Mouse (Mus musculus): ENCODE data around the gene Egln3.

The Egln3 gene

DNA sequence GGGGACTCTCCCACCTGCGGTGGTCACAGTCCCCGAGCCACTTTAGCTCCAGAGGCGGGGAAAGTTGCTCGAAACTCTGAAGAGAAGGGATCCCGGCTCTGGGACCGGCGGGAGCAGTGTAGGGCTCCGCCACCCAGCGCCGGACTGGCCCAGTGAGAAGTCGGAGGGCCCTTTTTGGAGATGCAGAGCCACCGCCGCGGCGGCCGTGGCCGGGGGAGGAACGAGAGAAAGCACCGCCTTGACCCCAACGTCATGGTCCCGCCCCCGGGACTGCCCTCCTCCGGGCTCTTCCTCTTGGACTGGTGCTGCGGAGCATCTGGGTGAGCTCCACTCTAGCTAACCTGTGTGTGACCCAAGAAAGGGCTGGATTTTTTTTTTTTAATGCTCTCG, at the start of gene Egln3:
TSS of gene Egln3 (minus strand) at position 205 of the 390 bp plus-strand sequence.
- DNase-seq (ENCODE audit: low read depth, low spot score) = peak; percentile 30

DNA sequence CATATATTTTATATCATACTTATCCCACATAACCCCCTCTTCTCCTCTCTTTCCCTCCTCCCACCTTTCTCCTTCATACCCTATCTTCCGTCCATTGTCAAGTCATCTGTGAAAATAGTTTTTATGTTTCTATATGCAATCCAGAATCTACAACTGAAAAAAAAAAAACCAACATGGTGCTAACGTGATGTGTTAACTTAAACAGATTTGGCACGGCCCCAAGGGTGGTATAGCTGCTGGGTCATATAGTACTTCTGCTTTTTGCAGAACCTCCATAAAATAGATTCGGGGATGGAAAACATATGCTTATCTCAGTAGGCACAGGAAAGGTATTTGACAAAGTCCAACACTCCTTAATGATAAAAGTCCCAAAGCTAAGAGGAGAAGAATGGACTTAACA, 49.8 kb upstream of the Egln3 start:
- no peak for DNase-seq (ENCODE audit: low read depth, low spot score)

DNA sequence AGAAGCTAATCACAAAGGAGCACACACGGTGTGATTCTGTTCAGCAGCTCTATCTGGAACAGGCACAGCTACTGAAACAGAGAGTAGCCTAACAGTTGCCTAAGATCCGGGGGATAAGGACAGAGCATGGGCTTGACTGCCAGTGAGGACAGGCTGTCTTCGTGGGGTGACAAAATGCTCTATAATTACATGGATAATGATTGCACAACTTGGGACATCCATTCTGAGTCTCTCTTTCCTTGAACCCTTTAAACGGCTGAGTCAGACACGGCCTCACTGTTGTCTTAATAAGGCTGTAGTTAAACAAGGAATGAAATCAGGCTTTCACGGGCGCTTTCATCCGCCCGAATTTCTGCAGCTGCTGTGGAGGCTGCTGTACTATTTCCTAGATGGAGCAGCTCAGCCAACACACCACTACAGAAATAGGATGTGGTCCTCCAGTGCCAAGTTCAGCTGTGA, 48.3 kb upstream of the Egln3 start:
- no peak for DNase-seq (ENCODE audit: low read depth, low spot score)

DNA sequence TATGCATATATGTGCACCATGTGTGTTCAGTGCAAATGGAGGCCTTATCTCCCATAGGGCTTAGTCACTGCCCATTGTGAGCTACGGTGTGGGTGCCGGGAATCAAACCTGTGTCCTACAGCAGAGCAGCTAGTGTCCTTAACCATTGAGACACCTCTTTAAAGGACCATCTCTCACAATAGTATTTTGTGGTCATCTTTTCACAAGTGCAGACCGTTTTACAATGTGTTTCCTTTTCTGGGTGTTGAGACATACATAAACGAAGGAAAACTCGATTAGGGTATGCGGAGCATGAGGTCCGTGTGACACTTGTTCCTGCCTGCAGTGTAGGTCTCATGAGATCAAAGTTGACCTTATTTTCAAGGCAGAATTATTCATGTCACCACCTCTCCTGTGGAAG, 44.2 kb upstream of the Egln3 start:
- DNase-seq (ENCODE audit: low read depth, low spot score) = no peak

DNA sequence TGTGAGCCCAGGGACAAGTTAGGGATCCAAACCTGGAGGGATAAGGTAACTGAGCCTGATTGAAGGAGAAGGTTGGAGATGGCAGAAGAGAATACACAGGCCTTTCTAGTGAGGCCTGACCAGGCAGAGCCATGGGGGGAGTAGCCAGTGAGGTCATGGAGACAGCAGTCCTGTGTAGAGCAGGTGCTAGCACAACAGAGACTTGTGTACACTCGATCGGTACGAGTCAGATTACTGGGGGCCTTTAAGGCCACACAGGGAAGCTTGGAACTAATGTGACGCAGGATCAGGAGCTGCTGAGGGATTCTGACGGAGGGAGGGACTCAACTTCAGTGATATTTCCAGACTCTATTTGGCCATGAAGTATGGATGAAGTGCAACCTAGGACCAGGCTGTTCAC, 39.5 kb upstream of the Egln3 start:
- no peak for DNase-seq (ENCODE audit: low read depth, low spot score)

DNA sequence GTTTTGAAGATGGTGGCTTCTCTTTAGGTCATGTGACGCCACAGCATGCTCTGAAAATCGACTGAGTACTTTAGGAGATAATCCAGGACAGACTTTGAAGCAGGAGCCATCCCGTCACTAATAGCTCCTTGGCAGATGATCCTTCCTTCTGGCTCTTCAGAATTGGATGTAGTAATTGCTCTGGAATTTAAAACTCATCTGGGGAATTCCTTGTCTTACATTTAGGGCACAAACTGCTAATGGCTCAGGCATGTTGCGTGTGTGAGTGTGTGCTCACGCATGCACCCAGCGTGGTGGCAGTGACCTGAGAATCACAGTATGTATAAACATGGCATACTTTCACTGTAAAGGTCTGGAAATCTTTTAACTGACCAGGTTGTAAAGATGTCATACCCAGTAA, 38.3 kb upstream of the Egln3 start:
- DNase-seq (ENCODE audit: low read depth, low spot score) = no peak

DNA sequence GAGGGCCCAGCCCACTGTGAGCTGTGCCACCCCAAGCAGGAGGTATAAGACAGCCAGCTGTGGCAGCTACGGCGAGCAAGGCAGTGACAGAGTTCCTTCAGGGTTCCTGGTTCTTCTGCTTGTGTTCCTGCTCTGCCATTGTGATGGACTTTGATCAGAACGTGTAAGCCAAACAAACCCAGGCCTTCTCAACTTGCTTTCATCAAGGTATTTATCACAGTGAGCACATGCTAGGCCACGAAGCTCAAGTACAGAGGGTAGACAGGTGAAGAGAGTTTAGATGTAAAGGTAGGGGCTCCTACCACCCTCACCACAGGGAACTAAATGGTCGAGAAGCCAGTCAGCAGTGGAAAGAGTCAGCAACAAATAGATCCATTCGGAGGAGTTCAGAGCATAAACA, 30.1 kb upstream of the Egln3 start:
- DNase-seq (ENCODE audit: low read depth, low spot score) = no peak

DNA sequence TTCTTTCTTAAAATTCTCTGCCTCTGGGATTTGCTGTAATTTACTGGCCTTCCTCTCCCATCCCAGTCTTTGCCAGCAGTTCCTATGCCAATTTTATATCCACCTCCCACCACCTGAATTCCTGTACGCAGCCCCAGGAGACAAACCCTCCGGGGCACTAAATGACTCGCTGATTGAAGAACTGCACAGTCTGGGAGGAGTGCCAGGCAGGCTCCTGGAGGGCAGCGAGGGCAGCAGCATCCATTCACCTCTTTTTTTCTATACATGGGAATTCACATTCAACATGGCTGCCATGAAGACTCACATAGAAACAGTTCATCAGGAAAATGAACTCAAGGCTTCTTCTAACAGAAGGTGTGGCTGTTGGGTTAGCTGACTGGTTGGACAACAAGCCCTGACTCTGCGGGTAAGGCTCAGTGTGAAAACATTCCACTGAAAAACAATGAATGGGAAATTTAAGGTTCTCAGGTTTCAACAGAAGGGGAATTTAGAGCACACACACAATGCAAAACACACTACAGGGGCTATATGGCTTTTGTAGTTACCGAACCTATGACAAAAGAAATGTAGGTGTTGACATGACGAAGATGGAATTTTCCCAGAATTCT, 29.4 kb upstream of the Egln3 start:
- DNase-seq (ENCODE audit: low read depth, low spot score) = no peak

DNA sequence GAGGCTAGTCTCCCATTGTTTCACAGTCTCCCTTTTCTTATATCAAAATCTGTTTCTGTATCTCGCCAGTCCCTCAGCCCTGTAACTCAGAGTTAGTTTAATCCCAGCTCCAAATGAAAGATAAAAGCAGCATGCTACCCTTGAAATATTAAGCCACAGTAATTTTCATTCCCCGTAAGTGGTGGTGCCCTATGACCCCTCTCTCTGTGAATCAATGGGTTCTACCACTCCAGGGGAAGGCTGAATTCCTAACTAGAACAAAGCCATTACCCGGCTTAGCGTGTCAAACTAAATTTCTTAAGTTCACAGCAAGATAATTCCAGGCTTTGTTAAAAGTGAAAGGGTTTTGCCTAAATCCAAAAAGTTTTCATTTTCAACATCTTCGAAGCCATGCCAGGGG, 28.8 kb upstream of the Egln3 start:
- no peak for DNase-seq (ENCODE audit: low read depth, low spot score)

DNA sequence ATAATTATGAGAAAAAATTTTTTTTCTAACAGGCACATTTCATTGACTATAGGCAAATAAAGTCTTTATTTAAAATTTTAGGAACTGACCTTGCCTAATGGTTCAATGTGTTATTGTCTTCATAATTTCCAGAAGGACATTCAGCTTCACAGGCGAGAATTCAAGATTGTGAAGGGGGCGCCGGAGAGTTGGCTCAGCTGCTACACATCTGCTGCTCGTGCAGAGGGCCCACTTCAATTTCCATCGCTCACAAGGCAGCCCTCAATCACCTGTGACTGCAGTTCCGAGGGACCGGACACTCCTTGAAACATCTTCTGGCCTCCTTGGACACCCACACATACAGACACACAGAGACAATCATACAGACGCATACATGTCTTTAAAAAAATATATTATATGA, 23.9 kb upstream of the Egln3 start:
- DNase-seq (ENCODE audit: low read depth, low spot score) = no peak

DNA sequence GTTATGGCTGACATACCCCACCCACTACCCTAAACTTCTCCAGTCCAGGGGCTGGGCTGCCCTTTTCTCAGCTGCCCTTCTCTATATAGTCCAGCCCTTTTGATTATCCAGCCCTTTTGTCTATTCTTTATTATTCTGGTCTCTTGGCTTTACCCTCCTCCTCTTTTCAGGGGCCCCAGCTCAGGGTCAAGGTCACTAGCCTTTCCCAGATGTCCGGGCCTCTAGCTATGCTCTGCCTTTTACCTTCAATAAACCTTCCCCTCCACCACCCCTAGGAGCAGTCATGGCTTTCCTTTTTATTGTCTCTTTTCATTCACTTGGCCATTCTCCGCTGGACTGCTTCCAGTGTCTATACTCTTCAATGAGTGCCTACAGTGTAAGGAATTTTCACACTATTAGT, 22.7 kb upstream of the Egln3 start:
- no peak for DNase-seq (ENCODE audit: low read depth, low spot score)

DNA sequence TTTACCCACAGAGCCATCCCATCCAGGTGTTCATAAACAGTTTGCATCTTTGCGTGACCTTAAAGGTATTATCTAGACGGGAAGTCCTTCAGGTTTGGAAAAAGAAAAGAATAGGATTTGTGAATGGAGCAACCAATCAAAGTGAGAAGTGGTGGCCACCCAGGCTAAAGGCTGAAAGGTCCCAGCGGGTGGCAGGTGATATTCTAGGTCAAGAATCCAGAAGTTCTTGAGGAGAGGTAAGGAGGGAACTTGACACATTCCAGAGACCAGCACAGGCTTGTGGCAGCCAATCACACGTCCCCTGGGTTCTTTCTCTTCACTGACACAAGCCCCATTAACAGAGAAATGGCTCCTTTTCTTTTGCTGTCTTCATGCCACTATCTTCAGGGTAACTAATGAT, 21.9 kb upstream of the Egln3 start:
- DNase-seq (ENCODE audit: low read depth, low spot score) = no peak

DNA sequence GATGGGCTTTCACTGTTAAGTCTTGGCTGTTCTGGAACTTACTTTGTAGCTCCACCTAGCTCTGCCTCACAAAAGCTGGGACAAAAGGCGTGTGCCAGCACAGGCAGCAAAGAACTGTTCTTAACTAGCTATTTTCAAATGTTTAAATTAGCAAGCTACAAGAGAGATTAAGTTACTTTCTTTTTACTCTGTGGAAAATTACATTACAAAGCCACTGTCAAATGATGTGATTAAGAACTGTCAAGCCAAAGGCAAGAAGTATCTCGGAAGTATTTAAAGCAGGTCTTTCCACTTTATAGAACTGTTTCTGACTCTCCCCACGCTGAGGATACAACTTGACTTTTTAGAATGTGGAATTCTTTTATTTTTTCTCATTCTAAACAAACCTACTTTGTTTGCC, 21.4 kb upstream of the Egln3 start:
- no peak for DNase-seq (ENCODE audit: low read depth, low spot score)

DNA sequence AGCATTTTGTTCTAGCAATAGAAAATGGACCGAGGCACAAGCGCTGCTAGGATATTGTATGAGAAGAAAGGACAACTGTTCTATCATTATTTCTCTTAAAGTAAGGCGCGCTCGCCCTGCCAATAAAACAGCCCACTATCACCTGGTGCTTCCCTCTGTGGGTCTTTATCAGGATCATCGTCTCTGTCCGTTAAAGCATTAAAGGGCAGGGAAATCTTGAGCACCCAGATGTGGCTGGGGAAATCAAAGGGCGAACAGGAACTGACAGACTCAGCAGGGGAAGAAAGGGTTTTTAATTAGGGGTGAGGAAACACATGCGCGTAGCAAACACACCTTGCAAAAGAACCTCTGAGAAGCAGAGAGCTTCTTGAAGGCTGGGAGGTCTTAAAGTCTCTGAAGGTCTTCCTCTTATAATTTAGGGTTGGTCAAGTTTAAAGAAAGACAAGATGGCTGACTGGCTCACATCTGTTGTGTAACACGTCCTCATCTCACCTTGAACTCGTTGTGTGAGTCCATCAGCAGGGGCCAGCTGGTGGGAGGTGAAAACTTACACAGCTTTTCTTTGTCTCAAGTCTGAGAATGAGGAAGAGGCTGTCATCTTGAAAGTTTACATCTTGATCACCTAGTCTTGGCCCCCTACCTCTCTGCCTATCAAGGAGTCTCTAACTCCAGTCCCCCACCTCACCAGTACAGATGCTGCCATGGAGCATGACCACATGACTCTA, 18.5 kb upstream of the Egln3 start:
- no peak for DNase-seq (ENCODE audit: low read depth, low spot score)

DNA sequence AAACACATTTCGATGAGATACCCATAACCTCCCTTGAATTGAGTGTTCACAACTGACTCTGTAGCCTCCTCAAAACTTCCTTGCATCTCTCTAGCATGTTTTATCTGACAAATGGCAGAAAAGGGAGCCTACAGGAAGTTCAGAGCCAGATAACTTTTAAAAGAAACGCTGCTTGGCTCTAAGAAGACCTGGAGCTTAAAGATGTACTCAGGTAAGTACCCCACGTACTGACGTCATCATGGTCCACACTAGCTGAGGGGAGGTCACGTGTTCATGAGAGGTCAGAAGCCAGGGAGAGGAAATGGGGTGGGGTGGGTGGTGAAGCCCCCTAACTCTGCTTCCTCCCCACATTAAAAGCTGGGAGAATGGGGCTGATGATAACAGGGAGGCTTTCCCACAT, 13.0 kb upstream of the Egln3 start:
- no peak for DNase-seq (ENCODE audit: low read depth, low spot score)

DNA sequence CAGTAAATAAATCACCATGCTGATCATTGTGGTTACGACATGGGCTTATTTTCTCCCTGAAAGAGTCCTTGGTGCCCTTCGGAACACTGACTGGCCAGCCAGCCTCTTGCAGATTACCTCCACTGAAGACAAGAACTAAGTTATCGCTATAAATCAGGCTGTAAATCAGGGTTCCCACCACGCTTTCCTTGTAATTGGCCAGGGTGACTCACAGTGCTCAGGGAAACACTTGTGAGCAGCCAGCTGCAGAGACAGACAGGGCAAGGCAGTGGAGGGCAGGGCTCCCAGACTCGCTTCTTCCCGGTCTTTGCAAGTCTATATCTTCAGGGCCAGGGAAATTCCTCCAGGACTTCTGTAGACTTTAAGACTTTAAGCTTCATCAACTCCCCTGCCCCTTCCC, 10.8 kb upstream of the Egln3 start:
- DNase-seq (ENCODE audit: low read depth, low spot score) = no peak

DNA sequence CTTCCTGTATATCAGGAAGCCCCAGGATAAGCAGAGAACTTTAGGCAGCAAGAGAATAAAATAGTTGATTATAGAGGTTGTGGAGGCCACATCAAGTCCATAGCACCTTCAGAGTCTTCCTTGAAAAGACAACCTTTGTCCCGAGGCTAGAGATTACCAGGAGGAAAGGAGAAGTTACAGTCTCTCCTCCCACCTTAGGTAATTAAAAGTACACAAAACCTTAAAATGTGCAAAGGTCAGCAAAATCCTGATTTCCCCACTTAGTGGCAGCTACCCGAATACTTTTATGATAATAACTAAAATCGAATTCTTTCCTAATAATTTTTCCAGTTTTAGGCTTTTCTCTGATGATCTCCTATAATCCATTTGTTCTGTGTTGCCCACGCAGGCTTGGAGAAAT, 10.2 kb upstream of the Egln3 start:
- DNase-seq (ENCODE audit: low read depth, low spot score) = no peak

DNA sequence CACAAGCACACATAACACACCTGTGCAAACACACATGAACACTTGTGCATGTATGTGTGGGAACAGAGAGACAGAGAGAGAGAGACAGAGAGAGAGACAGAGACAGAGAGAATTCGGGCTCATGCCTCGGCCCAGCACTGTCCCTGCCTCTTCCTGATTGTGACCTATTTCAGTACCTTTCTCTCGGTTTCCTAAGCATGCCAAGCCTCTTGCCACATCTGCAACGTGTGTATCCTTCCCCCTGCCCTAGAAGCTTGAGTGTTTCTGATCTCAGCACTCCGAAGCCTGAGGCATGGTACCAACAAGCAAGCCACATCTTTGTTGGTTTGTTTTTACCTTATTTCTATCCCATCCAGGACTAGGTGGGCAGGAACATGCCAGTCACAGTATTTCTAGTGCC, 9.6 kb upstream of the Egln3 start:
- DNase-seq (ENCODE audit: low read depth, low spot score) = no peak

DNA sequence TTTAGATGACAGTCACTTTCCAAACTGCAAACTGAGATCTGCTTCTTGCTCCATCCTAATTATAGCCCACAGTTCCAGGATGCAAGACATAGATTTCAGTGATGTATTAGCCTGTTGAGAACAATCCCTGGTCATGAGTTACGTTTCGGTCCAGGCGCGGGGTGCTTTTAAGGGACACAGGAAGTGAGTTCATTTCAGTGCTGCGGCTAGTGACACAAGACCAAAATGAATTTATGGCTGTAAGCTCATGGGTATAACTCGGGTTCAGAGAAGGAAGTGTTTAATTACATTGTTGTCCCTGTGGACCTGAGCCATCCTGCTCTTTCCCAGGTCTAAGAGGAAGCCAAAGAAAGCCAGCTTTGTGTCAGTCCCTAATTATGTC, 5.5 kb upstream of the Egln3 start:
- DNase-seq (ENCODE audit: low read depth, low spot score) = no peak

DNA sequence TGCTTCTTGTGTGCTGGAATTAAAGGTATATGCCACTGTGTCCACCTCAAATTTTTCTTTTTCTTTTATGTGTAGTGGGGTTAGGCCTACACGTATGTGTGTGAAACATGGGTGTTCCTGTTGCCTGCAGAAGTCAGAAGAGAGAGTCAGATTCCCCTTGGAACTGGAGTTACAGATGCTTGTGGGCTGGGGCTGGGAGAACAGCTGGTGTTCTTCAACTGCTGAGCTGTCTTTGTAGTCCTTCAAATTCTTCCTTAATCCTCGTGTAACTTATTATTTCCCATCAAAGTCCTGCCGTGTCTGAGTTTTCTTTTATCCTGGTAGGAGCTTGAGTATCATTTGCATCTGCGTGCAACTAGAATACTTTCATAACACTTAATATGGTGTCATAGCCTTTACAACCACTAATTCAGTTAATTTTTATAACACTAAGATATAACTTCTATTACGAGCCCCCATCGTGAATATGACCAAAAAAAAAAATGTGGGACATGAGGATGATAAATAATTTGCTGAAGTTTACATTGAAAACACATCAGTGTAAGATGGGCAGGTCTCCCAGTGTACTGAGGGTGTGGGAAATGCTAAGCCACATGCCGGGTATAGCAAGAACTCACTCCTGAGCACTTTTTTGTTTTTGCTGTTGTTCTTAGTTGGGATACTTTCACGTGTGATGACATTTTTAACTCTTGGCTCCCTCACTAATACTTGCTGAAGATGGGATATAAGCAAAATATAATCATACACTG, 4.9 kb upstream of the Egln3 start:
- DNase-seq (ENCODE audit: low read depth, low spot score) = no peak

DNA sequence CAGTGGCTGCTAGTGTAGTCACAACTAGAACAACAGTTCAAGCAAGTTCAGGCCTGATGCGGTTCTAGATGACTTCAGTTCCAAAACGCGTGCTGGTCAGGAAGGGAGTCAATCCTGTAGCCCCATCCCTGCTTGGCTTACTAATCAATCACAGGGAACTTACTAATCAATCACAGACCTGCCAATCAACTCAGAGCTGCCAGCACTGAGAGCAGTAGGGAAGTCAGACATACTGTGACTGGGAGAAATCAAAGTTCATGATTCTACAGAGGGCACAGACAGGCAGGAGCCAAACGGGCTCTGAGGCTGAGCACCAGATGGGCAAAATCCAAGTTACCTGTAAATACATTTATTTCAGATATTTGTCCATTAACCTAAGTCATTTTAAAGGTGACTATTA, 2.1 kb upstream of the Egln3 start:
- DNase-seq (ENCODE audit: low read depth, low spot score) = no peak

DNA sequence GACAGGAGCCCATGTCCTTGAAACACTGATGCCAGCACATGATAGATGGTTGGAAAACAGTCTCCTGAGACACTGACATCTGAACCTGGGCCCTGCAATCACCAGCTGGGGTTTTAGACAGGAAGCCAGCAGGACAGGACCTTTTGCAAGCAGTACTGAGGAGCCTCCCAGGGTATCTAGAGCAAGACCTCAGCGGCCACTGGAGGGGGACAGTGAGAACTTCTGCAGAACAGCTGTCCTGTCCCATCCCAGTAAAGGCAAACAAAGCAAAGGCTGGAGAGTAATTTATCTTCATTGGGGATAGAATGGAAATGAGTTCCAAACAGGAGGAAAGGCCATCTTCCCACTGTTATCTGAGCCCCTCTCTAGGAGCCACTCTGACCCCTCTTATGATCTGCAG, 1.5 kb upstream of the Egln3 start:
- DNase-seq (ENCODE audit: low read depth, low spot score) = no peak
